Mouse (Mus musculus) CD4-positive, CD25-positive, alpha-beta regulatory T cell, adult 2 months (primary cell): ENCODE measurements at regions not wholly inside any gene's neighbourhood (a gene's known extent, or its start where the extent isn't known, plus 50 kb on each side); places are given as distances from the start of the nearest gene placed in this dataset.

Source experiments
- DNase-seq: peaks from one replicate; pipeline ENCODE4 v3.0.0-alpha.2; 2012; ENCODE audit warnings: low read depth, low spot score

DNA sequence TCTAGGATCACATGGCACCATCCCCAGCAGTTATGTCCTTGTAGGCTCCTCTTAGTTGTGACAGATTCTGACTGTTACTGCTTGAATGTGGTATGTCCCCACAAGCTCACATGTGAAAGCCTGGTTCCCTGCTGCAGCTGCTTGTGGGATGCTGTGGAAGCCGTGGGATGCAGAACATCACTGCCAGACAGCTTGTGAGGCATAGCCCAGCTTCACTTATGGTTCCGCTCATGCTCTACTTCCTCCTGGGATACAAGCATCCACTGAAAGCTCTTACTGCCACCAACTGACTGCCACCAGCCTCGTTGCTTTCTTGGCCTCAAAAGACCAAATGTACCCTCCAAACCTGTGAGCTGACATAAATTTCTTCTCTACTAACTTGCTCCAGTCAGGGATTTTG, 167.7 kb upstream of the Ccdc122 start:
- no peak for DNase-seq

DNA sequence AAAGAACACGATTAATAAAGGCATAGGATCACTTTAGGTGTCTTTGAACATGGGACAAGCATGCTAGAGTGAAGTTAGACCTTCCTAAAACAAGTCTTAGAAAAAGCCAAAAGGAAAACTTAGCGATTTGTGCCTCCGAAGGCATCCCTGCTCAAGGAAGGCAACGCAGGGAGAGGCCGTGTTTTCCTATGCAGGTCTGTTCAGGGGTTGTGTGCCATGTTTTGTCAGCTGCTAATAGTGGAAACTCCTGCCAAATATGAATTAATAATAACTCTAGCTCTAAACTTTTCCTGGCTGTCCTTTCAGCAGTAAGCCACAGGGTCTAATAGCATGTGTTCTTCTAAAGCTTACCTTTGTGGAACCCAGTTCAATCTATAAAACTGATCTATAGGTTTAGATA, 168.4 kb upstream of the Ccdc122 start:
- DNase-seq, result no peak

DNA sequence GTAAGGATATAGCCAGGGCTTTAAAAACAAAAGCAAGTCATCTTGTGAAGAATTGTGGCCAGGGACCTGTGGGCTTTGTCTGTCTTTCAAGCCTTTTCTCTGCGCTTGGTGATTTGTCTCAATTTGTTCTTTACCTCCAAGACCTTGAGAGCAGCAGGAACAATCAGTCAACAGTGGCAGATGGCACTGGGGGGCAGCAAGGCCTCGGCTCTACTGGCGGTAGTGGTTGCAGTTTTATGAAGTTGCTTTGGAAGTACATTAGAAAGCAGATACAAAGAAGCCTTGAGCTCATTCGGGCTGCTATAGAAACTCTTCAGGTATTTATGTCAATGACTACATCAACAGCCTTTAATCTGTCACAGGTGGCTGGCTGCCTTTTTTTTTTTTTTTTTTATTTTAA, 171.9 kb upstream of the Ccdc122 start:
- DNase-seq, result no peak

DNA sequence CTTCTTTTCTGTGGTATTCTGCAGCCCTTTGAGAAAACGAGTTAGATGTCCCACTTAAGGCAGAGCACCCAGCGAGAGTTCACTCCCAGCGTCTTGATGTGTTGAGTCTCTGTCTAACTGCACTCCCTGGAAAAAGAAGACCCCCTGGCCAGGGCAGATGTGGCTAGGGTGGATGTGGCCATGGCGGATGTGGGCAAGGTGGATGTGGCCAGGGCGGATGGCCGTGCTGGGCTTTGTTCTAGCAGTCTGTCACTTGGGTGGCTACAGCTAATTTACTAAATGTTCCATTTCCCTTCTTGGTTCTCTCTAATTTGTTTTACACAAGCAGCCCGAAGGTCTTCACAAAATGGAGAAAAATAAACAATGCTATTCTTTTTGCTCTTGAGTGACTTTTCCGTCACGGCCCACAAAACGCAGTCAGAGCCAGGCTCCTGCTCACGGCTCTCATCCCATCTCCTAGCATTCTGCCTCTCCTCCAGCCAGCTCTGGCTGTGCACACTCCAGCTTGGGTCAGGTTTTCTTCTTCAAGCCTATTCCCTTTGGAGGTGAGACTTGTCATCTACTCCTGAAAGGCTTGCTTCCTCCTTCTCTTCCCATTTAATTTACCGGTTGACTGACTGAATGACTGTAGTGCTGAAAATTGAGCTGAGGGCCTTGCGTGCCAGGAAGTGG, 173.4 kb upstream of the Ccdc122 start:
- DNase-seq, result no peak

DNA sequence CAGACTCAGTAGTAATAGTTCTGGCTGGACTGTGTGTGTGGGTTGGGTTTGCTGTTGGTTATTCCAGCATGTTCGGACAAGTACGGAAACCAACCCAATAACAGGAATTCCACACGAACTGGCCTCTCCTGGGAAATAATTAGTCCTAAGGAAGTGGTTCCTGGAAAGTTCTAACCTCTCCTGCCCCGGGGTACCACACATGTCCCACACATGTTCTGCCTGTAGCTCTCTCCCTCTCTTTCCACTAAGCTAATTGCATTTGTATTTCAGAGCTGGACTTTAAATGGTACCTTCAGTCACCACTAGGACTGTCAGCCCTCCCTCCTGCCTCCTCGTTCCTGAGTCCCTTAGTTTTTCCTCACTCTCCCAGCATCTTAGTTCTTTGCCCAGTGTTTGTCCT, 178.2 kb upstream of the Ccdc122 start:
- no peak for DNase-seq

DNA sequence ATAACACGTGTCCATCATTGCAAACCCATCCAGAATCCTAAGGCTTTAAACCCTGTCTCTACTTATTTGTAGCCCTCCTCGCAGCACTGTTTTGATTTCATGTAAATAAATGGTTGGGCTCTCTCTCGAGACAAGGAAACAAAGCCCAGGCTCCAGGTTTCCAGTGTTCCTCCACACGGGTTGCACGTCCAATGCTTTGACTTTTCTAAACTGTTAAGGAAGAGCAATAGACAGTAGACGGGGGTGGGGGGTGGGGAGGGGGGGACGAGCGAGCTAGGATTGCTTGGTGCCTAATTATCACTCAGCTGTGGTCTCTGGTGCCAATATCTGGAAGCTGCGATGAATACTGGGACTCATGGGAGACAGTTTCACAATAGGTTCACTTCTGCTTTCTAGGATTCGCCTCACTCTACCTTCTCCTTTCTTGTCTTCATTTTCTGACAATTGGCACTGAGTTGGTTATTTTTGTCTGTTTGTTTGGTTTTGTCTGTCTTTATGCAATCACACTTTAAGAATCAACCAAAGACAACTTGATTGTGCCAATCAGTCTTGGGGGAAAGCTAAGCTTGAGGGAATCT, 179.3 kb upstream of the Ccdc122 start:
- no peak for DNase-seq

DNA sequence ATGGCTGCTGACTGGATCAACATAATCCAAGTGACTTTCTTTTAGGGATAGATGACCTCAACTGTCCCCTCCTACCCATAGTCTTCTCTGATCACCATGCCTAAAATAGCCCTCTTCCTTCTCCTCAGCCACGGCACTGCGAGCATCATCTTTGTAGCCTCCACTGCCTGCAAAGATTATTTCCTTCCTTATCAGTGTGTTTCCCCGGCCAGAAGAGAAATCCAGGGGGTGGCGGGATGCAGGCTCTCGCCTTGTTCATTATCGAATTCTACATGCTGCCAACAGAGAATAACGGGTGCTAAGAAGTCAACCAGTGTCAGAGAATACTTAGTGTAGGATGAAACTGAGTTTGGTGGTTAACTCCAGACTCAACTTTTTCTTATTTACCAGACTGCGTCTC, 180.0 kb upstream of the Ccdc122 start:
- DNase-seq, result no peak

DNA sequence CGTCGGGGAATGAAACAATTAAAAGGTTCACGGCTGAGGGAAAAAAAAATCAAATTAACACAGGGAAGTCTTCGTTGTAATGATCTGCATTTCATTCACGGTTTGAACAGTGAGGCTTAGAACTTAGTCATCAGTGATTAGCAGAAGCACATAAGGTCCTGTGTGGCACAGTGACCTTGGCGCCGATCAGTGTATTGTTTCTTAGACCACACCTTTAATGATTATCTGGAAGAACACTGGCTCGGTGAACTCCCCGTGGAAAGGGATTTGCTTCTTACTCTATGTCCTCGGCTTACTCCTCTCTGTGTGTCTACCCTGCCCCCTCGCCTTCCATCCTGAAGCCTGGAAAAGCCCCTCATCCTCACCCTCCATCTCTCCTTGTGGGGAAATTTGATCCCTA, 181.6 kb upstream of the Ccdc122 start:
- no peak for DNase-seq

DNA sequence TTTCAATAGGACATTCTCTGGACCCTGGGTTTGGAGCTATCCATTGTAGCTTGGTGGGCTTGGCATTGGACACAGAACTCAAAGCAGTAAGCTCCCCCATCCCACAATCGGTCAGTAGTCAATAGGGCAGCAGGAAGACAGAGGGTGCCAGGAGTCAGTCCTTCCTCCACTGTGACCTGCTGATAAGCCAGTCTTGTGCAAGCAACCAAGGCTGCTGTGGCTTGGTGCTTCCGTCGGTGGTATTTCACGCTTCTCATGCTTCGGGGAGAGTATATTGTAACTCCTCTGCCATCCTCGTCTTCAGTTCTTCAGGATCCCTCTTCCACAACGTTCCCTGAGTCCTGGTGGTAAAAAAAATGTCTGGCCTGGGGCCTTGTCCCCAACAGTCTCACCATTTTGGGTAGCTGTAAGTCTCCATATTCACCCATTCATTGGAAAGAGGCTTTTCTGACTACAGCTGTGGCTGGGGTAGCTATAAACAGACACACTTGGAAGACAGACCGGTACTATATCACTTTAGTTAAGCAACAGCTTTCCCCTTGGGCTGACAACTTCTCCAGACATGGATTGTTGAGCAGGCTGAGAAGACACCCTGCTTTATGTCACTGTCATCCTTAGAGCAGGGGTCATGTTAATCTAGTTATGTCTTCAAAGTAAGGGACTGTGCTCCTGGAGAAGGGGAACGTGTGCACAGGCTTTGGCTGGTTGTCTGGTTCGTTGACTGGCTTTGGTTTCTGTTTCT, 184.9 kb upstream of the Ccdc122 start:
- DNase-seq, result peak; percentile 6

DNA sequence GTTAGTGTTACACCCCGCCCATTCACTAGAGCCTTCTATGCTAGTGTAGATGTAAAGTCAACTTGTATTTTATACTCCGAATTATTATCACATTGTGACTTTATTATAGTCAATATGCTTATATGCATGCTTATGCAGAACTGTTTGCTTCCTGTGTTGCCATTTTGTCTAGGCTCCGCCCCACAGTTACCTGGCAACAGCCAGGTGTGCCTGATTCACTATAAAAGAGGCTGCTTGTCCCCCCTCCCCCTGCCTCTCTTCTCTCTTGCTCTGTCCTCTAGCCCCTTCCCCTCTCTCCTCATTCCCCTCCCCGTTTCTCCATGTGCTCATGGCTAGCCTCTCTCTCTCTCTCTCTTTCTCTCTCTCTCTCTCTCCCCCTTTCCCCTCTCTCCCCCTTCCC, 185.9 kb upstream of the Ccdc122 start:
- DNase-seq, result no peak

DNA sequence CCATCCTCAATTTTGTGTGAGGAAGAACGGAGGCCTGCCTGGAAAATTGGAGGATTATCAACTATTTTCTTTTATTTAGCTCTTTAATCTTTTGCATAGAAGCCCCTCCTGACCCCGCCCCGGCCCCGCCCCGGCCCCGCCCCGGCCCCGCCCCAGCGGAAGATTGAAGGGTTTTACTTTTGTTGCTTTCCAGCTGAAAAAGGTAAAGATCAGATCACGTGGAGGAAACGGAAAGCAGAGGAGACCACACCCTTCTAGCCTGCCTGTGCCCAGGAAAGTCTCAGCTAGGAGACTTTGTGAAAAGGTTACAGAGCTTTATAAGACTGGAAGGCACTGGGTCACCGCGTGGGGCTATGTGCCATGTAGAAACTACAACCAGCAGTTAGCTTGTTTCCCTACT, 186.5 kb upstream of the Ccdc122 start:
- DNase-seq, result no peak

DNA sequence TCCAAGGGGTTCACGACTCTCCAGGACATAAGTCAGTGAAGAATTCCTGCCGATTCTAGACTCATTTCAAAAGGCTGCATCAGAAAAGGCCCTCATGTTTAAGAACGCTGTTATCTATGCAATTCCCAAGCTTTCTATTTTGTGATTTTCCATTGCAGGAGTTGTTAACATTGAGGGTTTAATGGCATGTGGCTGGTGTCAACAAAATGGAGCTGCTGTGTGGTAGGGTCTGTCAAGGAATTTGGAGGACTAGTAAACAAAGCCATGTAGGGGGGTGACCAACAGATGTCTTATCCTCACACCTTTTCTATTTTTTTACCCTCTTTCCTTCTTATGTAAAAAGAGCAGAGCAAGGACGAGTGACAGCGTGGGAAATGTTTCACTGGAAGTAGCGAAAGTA, 186.9 kb upstream of the Ccdc122 start:
- no peak for DNase-seq

DNA sequence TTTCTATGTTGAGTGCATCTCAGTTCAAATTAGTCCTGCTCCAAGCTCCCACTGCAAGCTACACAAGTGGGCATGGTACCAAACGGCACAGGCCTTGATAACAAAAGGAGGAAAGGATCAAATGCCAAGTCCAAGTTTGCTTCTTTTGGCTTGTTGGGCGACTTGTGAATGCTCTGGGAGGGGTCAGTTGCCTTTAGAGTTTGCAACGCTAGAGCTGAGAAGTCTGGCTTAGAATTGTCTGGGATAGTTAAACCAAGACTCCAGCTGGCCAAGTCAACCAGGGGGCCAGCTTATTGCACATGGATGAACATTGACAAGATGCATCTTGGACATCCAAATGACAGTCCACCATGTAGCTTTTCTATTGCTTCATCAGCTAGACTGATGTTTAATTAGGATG, 187.5 kb upstream of the Ccdc122 start:
- no peak for DNase-seq

DNA sequence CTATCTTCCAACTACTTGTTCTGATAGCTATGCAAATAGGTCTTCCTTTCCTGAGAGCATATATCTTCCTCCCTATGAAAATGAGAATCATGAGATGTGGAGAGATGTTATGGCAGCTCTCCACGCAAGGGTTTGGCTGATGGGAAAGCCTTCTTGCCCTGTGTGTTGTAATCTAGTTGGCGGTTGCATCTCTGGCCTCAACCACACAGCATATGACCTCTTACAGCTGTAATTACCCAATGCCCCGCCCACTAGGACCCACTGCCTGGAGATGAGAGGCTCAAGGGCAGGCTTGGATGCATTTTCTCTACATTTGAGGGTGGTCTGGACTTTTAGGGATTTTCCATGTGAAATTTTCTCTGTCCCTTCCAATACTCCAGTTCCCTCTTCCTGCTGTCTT, 190.9 kb upstream of the Ccdc122 start:
- no peak for DNase-seq

DNA sequence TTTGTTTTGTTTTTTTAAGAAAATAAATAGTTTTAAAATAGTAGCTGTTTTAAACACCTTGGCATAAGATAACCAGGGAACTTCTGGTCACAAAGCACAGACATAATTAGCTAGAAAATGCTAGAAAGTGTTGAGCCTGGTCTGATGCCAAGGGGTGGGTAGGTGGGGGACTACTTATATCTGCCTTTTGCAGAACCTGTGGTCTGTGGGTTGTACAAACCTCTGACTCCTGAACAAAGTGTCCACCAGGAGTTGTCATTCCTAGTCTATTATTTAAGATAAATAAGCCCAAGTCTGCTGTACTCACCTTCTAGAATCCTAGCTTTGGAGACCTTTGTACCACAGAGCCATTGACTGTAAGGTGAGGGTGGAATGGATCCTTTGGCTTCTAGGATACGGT, 191.9 kb upstream of the Ccdc122 start:
- no peak for DNase-seq

DNA sequence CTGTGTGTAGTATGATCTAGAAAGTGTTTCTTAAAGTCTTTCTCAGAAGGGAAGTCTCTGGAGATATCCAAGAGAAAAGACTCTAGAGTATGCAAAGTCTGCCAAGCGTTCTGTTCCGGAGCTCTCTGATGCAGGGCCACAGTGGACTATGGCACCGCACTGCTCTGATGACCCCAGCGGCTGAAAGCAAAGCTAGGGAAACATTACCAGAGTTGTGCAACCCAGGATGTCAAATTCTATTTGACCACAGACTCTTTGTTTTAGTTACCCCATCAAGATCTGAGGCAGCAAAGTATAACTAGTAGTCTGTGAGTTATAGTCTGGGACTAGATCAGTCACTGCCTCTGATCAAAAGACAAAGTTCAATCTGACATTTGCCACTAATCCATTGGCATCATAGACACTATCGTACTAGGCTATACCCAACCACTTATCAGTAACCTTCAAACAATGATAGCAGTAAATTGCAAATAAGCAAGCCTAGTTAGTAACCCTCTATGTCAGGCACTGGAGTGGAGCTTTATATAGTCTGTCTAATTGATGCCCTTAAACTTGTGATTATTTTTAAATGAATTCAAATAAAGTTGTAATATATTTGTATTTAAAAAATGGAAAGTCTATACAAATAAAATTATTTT, 198.9 kb upstream of the Ccdc122 start:
- no peak for DNase-seq

DNA sequence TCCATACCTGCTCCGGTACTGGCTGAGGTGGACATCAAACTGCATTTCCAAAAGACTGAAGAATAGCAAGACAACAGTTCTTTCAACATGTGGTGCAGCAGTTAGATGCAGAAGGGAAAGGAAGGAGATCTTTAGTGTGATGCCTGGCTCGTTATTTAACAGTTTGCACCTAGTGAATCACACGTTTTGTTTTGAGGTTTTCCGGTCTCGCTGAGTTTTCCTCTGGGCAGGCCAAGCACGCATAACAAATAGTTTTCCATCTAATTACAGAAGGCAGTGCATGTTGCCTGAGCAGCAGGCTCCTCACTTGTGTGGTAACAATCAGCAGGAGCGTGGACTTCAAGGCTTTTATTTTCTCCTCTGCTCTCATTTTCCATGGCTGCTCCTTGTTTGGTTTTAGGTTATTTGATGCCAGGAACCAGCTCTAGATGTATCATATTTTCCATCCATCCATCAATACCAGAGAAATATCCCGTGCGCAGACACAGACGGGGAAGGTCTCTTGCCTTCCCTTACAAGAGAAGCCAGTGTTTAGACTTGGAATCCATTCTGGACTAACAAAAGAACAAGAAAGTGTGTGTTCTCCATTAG, 199.6 kb upstream of the Ccdc122 start:
- no peak for DNase-seq

DNA sequence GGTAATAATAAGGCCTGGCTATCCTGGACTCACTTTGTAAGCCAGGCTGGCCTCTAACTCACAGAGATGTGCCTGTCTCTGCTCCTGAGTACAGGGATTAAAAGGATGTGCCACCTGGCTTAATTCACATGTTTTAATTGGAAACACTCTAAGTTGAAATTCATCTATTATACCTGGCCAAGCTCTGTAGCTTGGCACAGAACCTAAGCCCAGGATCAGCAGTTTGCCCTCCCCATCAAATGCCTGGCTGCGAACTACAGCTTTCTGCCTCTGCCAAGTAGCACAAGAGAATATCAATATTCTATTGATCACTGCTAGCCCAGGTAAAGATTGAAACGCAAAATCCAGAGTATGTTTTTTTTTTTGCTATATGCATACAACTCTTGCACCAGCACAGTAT, 200.3 kb upstream of the Ccdc122 start:
- DNase-seq, result no peak

DNA sequence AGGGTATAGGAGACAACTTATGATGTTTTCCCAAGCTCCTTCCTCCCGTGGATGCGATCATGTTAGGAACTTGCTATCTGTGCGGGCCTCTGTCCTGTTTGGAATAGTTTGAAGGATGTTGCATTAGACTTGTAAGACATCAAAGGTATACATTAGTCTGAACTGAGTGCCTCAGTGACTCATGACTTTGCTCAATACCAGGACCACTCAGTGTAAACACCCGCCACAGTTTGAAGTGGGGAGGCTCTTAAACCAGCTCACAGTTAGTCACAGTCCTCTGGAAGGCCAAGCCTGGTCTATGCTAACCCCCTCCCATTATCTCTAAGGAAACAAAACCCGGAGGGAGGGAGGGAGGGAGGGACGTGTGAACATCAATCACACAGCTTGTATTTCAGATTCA, 202.5 kb upstream of the Ccdc122 start:
- DNase-seq, result no peak

DNA sequence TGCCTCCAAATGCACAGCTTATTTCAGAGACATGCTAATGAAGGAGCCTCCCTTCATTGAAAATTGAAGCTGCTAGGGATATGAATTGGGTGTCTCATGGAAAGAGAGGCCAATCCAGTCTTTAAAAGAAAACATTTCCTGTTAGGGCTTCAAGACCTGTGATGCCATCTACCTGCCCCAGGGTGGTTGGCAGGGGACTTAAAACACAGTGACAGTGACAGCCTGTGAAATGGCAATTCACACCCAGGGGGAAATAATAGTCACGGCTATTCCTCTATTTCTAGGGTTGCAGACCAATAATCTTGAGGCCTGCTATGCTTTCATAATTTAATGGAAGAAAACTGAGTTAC, 207.4 kb upstream of the Ccdc122 start:
- no peak for DNase-seq

DNA sequence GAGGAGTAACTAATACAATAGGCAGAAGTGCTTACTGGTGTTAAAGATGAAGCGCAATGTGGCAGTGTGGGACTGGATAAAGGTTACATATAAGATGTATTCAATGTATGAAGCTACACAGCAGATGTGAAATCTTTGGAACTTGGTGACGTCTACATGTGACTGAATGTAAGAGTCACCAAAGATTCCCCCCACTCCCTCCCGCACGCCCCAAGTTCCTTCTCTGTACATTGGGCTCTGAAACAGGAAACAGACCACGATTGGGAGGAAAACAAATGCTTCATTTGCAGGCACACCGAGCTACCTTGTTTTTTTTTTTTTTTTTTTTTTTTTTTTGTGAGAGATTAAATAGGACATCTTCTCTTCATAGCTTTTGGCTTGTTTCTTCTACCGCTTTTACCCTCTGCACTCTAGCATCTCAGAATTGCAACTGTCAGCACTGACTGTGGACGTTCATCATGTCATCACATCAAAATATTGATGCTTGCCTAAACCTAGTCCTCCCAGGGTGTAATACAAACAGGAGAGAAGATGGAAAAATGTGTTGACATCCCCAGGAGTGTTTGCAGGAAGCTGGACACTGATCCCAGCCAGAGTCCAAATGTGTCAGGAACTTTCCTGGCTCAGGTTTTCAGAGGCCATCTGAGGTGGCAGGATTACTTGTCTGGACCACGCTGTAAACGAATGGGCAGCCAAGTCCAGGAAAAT, 208.0 kb upstream of the Ccdc122 start:
- DNase-seq, result no peak

DNA sequence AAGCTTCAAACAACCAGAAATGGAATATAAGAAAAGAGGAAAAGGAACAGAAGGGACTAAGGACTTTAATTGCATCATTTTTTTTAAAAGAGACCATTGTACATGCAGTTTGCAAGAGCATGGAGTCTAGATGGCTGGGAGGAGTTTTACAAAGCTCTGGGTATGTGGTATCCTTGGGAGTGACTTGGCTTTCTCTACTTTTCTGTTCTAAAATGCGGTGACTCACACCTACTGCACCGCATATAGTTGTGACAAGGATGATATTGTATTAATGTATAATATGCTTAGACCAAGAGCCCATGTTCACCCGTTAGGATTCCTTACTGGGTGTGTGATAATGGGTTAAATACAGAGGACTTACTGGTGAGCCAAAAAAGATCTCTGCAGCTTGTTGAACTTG, 212.5 kb upstream of the Ccdc122 start:
- DNase-seq, result no peak
